Mouse (Mus musculus): ENCODE measurements around the gene Calml3.

DNA sequence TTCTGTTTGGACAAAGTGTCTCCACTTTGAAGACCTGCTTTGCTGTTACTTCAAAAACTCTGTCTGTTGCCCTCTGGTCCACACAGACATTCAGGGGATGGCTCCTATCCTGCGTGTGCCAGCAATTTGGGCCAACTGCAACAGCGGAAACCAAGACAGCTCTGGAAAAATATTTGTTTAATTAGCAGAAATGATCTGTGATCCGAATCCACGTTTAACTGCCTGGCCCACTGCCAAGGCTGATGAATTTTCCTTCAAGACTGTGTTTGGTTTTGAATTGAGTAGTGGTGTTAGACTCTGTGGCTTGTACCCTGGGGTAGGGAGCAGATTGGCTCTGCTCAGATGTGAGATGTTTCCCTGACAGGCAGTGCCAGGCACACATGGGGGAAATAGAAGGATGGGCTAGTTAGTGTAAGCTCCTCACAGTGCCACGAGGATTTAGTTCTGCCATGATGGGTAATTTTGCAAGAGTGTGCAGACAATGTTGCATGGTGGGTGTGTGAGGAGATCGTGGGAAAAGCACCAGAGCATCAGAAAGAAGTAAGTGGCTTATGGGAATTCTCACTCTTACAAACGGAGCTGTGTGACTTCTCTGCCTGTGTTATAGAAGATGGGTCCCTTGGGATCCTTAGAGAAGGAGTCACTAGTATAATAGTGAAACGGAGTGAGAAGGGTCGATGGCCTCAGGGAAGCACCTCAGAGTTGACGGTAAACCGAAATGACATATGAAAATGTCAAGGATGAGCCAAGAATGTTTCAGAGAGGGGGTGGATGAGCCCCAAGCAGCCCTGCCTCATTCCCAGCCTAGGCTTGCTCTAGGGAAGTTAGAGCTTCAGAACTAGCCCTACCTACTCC lies 33.7 kb downstream of the Calml3 start:
- no peak for TF ChIP-seq FLI1 (IDR thresholded peaks at IDR 0.05; ENCODE audit: low read length)
- no peak for TF ChIP-seq GATA1 (IDR thresholded peaks at IDR 0.05; ENCODE audit: borderline replicate concordance, low read length)

Data from megakaryocyte, embryonic 14.5 days (primary cell).